Mouse (Mus musculus) MEL-GATA-1-ER (cell line): Measurements from ENCODE around the gene Nkain1.

Experiments
- DNase-seq: peaks from one replicate; pipeline ENCODE4 v3.0.0-alpha.2; 2012; ENCODE audit warnings: low read depth; ENCODE audit errors: extremely low read depth

Gene Nkain1

GRCm38 (mm10) chr4:130574048-130574413 is at the start of gene Nkain1:
Nkain1 (minus strand) TSS chr4:130574173.
- DNase-seq: no peak

- no peak for DNase-seq
Observed at GRCm38 (mm10) chr4:130578734-130579274, 4.8 kb upstream of the Nkain1 start.

GRCm38 (mm10) chr4:130577081-130577480 is 3.1 kb upstream of the Nkain1 start:
- DNase-seq: no peak

GRCm38 (mm10) chr4:130576247-130576931 is 2.4 kb upstream of the Nkain1 start:
- DNase-seq: no peak

GRCm38 (mm10) chr4:130575533-130575932 is 1.6 kb upstream of the Nkain1 start:
- no peak for DNase-seq

GRCm38 (mm10) chr4:130574861-130575460 is 988 bp upstream of the Nkain1 start:
- DNase-seq: no peak

- DNase-seq: no peak
Observed at GRCm38 (mm10) chr4:130573351-130574047, 474 bp downstream of the Nkain1 start.

GRCm38 (mm10) chr4:130573012-130573350 is 992 bp downstream of the Nkain1 start:
- no peak for DNase-seq

- DNase-seq: no peak
Observed at GRCm38 (mm10) chr4:130572545-130572944, 1.4 kb downstream of the Nkain1 start.

GRCm38 (mm10) chr4:130570941-130571720 is 2.8 kb downstream of the Nkain1 start:
- no peak for DNase-seq

GRCm38 (mm10) chr4:130568043-130568978 is 5.7 kb downstream of the Nkain1 start:
- no peak for DNase-seq

- no peak for DNase-seq
Observed at GRCm38 (mm10) chr4:130563820-130564219, 10.2 kb downstream of the Nkain1 start.

- no peak for DNase-seq
Observed at GRCm38 (mm10) chr4:130563260-130563756, 10.7 kb downstream of the Nkain1 start.

GRCm38 (mm10) chr4:130560576-130561310 is 13.2 kb downstream of the Nkain1 start:
- no peak for DNase-seq

GRCm38 (mm10) chr4:130559220-130559619 is 14.8 kb downstream of the Nkain1 start:
- no peak for DNase-seq

- no peak for DNase-seq
Observed at GRCm38 (mm10) chr4:130557852-130558251, 16.1 kb downstream of the Nkain1 start.

GRCm38 (mm10) chr4:130556992-130557391 is 17.0 kb downstream of the Nkain1 start:
- no peak for DNase-seq

GRCm38 (mm10) chr4:130556224-130556623 is 17.7 kb downstream of the Nkain1 start:
- DNase-seq: no peak

- no peak for DNase-seq
Observed at GRCm38 (mm10) chr4:130553121-130553448, 20.9 kb downstream of the Nkain1 start.
